Mouse (Mus musculus): ENCODE data around the gene Elp4. TPM values are rescaled to one million over a fixed set of nuclear protein-coding genes. Genes with fewer than 3 reads are reported as not detected.

The Elp4 gene
- polyA plus RNA-seq, 1 experiment: 4.7 TPM

DNA sequence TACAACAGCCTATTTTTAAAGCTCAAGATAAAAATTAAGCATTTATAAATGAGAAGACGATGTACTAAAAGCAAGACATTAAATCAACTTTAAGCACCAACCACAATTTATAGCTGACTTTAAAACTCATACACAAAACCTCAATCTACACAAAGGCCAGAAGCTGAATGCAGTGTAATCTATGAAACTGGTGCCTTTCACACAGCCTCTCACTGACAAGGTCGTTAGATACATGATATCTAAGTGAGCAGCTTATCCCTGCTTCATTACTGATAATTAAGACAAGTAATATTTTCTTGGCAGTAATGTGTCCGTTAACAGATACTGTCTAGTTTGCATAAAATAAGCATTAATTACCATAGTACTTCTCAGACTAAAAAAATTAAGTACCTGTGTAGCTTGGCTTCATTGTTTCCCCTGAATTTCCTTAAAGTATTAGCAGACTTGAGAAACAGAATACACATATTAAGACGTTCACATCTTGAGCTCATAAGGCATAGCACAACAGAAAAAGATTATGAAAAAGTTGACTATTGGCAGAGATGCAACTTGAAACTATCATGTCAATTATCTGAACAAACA is 134.5 kb downstream of the Elp4 start:
- no peak for DNase-seq
- TF ChIP-seq POLR2A (IDR thresholded peaks at IDR 0.05; ENCODE audit: control insufficient read depth, extremely low read depth, insufficient read depth, low read length, poor library complexity) (no peak), CTCF (IDR thresholded peaks at IDR 0.05; ENCODE audit: borderline replicate concordance, control insufficient read depth, extremely low read depth, insufficient read depth, low read length, poor library complexity) (no peak)
- Histone ChIP-seq H3K4me3 (ENCODE audit: control insufficient read depth, insufficient read depth, low read length) (no peak overlapping the region), H3K36me3 (ENCODE audit: control insufficient read depth, insufficient read depth, low read length) (no peaks in the 10 kb centered on the region), H3K27ac (ENCODE audit: control insufficient read depth, insufficient read depth, low read length) (no peak overlapping the region), H3K4me1 (replicated peaks; ENCODE audit: control insufficient read depth, insufficient read depth, low read length) (no peaks in the 10 kb centered on the region), H3K27me3 (ENCODE audit: control insufficient read depth, insufficient read depth, low read length) (no peaks in the 10 kb centered on the region)
- WGBS: 91% methylated on average over 4 of the region's 4 CpGs

DNA sequence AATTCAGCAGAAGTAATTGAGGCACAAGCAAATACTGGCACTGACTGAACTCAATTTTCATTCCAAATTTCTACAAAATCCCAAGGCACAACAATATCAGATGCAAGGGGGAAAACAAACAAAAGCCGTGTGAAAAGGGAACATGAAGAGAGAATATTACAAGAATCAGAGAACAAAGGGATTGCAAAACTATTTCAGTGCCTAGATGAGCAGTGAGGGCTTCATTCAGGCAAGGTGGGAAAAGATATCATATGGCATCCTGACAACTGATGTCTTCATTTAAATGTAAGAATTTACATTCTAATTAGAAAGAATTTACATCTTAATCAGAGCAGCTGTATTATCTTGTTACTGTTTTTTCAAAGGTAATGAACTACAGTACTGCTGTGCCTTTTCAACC is 150.9 kb downstream of the Elp4 start:
- DNase-seq: no peak
- TF ChIP-seq CTCF (IDR thresholded peaks at IDR 0.05; ENCODE audit: borderline replicate concordance, control insufficient read depth, extremely low read depth, insufficient read depth, low read length, poor library complexity) (no peak), POLR2A (IDR thresholded peaks at IDR 0.05; ENCODE audit: control insufficient read depth, extremely low read depth, insufficient read depth, low read length, poor library complexity) (no peak)
- no peaks in the 10 kb centered on the region for H3K36me3 ChIP-seq (ENCODE audit: control insufficient read depth, insufficient read depth, low read length)
- 84% methylated on average over 1 of the region's 1 CpGs for WGBS
- no peaks in the 10 kb centered on the region for H3K4me1 ChIP-seq (replicated peaks; ENCODE audit: control insufficient read depth, insufficient read depth, low read length)
- no peak overlapping the region for H3K4me3 ChIP-seq (ENCODE audit: control insufficient read depth, insufficient read depth, low read length)
- H3K27me3 ChIP-seq (ENCODE audit: control insufficient read depth, insufficient read depth, low read length): no peaks in the 10 kb centered on the region
- H3K27ac ChIP-seq (ENCODE audit: control insufficient read depth, insufficient read depth, low read length): no peak overlapping the region

DNA sequence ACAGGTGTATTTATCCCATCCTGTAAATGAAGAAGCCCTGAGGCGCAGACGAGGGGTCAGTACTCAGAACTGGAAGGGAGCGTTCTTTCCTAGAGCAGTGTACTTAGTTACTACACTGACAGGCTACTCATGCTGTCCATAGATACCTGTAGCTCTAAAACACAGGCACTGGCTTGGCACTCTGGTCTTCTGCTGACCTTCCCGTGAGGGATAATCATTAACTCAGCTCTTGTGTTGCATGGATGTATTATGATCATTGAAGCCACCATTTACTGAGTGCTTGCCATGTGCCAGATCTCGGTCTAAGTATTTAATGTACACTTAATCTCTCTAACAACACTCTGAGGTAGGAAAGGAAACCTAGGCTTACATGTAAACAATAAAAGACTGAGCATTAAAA is 155.3 kb downstream of the Elp4 start:
- Histone ChIP-seq H3K27me3 (ENCODE audit: control insufficient read depth, insufficient read depth, low read length) (no peaks in the 10 kb centered on the region), H3K4me1 (replicated peaks; ENCODE audit: control insufficient read depth, insufficient read depth, low read length) (no peaks in the 10 kb centered on the region), H3K36me3 (ENCODE audit: control insufficient read depth, insufficient read depth, low read length) (no peaks in the 10 kb centered on the region), H3K4me3 (ENCODE audit: control insufficient read depth, insufficient read depth, low read length) (no peak overlapping the region), H3K27ac (ENCODE audit: control insufficient read depth, insufficient read depth, low read length) (no peak overlapping the region)
- no peak for DNase-seq
- no peak for TF ChIP-seq POLR2A (IDR thresholded peaks at IDR 0.05; ENCODE audit: control insufficient read depth, extremely low read depth, insufficient read depth, low read length, poor library complexity)
- no peak for TF ChIP-seq CTCF (IDR thresholded peaks at IDR 0.05; ENCODE audit: borderline replicate concordance, control insufficient read depth, extremely low read depth, insufficient read depth, low read length, poor library complexity)
- 95% methylated on average over 5 of the region's 5 CpGs for WGBS

DNA sequence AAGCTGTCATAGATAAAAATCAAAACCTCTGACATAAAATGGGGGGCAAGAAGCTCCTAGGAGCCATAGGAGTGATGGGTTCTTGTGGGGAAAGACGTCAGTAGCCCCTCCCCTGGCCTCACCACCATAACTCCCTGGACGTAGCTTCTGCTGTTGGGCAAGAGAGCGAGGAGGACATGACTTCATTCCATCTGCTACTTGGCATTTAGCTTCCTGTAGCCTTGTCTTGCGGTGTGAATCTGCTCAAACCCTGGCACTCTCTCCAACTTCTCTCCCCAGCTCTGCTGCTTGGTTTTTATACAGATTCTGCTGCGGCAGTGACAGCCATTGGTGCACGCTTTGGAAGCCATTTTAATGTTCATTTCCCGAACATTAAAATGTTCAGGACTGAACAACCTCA is 157.5 kb downstream of the Elp4 start:
- Histone ChIP-seq H3K4me1 (replicated peaks; ENCODE audit: control insufficient read depth, insufficient read depth, low read length) (no peaks in the 10 kb centered on the region), H3K4me3 (ENCODE audit: control insufficient read depth, insufficient read depth, low read length) (no peak overlapping the region), H3K36me3 (ENCODE audit: control insufficient read depth, insufficient read depth, low read length) (no peaks in the 10 kb centered on the region), H3K27ac (ENCODE audit: control insufficient read depth, insufficient read depth, low read length) (no peak overlapping the region), H3K27me3 (ENCODE audit: control insufficient read depth, insufficient read depth, low read length) (no peaks in the 10 kb centered on the region)
- 95% methylated on average over 7 of the region's 7 CpGs for WGBS
- TF ChIP-seq CTCF (IDR thresholded peaks at IDR 0.05; ENCODE audit: borderline replicate concordance, control insufficient read depth, extremely low read depth, insufficient read depth, low read length, poor library complexity): no peak
- TF ChIP-seq POLR2A (IDR thresholded peaks at IDR 0.05; ENCODE audit: control insufficient read depth, extremely low read depth, insufficient read depth, low read length, poor library complexity): no peak
- DNase-seq: no peak

DNA sequence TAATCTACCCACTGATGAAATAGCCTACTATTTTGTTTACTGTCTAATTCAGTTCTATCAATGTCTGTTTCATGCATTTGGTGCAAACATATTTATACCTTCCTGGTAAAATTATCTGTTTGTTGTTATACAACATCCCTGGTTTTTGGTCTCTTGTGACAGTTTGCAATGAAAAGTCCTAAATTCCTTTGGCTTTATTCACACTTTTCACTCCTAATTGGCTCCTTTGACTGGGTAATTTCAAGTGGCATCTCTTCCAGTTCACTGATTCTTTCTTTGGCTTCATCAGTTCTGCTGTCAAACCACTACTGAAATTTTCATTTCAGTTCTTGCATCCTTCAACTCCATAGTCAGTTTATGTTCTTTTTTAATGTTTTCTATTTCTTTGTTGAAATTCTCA is 168.2 kb downstream of the Elp4 start:
- H3K4me1 ChIP-seq (replicated peaks; ENCODE audit: control insufficient read depth, insufficient read depth, low read length): no peaks in the 10 kb centered on the region
- no peaks in the 10 kb centered on the region for H3K27me3 ChIP-seq (ENCODE audit: control insufficient read depth, insufficient read depth, low read length)
- no peak for DNase-seq
- no peak for TF ChIP-seq CTCF (IDR thresholded peaks at IDR 0.05; ENCODE audit: borderline replicate concordance, control insufficient read depth, extremely low read depth, insufficient read depth, low read length, poor library complexity)
- no peak for TF ChIP-seq POLR2A (IDR thresholded peaks at IDR 0.05; ENCODE audit: control insufficient read depth, extremely low read depth, insufficient read depth, low read length, poor library complexity)
- H3K27ac ChIP-seq (ENCODE audit: control insufficient read depth, insufficient read depth, low read length): no peak overlapping the region
- H3K36me3 ChIP-seq (ENCODE audit: control insufficient read depth, insufficient read depth, low read length): no peaks in the 10 kb centered on the region
- no peak overlapping the region for H3K4me3 ChIP-seq (ENCODE audit: control insufficient read depth, insufficient read depth, low read length)

DNA sequence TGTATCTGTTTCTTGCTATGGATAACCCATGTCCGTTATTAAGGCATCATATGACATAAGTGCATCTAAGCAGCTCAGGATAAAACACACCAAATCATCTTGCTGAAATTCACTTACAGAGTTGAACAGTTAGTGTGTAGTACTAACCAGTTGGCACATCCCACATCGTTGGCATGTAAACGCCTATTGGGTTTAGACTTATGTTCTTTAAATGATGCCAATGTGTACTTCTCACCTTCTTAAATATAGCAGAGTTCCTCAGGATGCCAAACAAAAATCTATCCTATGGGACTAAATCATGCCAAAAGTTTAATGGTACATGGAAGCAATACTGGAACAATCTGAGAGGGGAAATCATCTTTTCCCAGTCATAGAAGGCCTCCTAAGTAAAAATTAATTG is 173.7 kb downstream of the Elp4 start:
- WGBS: 97% methylated on average over 3 of the region's 3 CpGs
- H3K36me3 ChIP-seq (ENCODE audit: control insufficient read depth, insufficient read depth, low read length): no peaks in the 10 kb centered on the region
- H3K27ac ChIP-seq (ENCODE audit: control insufficient read depth, insufficient read depth, low read length): no peak overlapping the region
- TF ChIP-seq POLR2A (IDR thresholded peaks at IDR 0.05; ENCODE audit: control insufficient read depth, extremely low read depth, insufficient read depth, low read length, poor library complexity) (no peak), CTCF (IDR thresholded peaks at IDR 0.05; ENCODE audit: borderline replicate concordance, control insufficient read depth, extremely low read depth, insufficient read depth, low read length, poor library complexity) (no peak)
- H3K4me3 ChIP-seq (ENCODE audit: control insufficient read depth, insufficient read depth, low read length): no peak overlapping the region
- H3K27me3 ChIP-seq (ENCODE audit: control insufficient read depth, insufficient read depth, low read length): no peaks in the 10 kb centered on the region
- no peak for DNase-seq
- H3K4me1 ChIP-seq (replicated peaks; ENCODE audit: control insufficient read depth, insufficient read depth, low read length): no peaks in the 10 kb centered on the region

DNA sequence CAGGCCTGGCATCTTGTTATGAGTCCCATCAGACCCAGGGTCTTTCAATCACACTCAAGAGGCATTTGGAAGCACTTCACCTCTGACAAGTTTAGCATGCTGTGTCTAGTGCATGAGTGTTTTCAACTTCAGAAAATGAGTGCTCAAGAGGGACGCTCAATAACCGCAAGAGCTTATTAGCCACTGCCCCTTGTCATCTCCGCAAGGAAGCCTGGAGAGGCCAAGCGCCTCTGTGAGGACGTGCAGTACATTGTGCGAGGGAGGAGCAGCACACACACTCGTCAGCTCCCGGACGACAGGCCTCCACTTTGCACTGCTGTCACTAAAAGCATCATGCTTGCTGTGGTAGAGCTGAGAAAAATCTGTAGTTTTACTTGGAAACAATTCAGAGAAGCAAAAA is 177.7 kb downstream of the Elp4 start:
- H3K36me3 ChIP-seq (ENCODE audit: control insufficient read depth, insufficient read depth, low read length): no peaks in the 10 kb centered on the region
- no peak overlapping the region for H3K4me3 ChIP-seq (ENCODE audit: control insufficient read depth, insufficient read depth, low read length)
- no peak overlapping the region for H3K27ac ChIP-seq (ENCODE audit: control insufficient read depth, insufficient read depth, low read length)
- no peaks in the 10 kb centered on the region for H3K27me3 ChIP-seq (ENCODE audit: control insufficient read depth, insufficient read depth, low read length)
- TF ChIP-seq POLR2A (IDR thresholded peaks at IDR 0.05; ENCODE audit: control insufficient read depth, extremely low read depth, insufficient read depth, low read length, poor library complexity) (no peak), CTCF (IDR thresholded peaks at IDR 0.05; ENCODE audit: borderline replicate concordance, control insufficient read depth, extremely low read depth, insufficient read depth, low read length, poor library complexity) (no peak)
- WGBS: 96% methylated on average over 9 of the region's 9 CpGs
- H3K4me1 ChIP-seq (replicated peaks; ENCODE audit: control insufficient read depth, insufficient read depth, low read length): no peaks in the 10 kb centered on the region
- DNase-seq: no peak
